Mouse (Mus musculus): ENCODE measurements at regions not wholly inside any gene's neighbourhood (a gene's known extent, or its start where the extent isn't known, plus 50 kb on each side); places are given as distances from the start of the nearest gene placed in this dataset.

DNA sequence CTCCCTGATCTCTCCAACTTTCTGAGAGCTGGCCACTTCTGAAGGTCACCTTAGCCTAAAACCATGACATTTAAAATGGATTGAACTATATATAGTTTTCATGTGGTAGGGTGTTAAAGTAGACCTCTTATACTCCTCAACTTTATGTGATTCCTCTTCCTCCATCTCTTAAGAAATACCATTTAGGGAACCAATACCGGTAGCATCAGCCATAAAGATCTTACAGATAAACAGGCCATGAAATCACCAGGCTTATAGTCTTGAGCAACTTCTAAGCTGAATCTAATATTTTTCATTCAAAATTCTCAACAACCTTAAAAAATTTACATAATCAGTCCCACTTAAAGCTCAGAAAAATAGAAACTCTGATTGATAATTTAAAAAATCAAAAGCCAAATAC is 56.2 kb downstream of the Rpl36a-ps1 start:
- intact Hi-C loops (cut with DNase I): no loop called here

DNA sequence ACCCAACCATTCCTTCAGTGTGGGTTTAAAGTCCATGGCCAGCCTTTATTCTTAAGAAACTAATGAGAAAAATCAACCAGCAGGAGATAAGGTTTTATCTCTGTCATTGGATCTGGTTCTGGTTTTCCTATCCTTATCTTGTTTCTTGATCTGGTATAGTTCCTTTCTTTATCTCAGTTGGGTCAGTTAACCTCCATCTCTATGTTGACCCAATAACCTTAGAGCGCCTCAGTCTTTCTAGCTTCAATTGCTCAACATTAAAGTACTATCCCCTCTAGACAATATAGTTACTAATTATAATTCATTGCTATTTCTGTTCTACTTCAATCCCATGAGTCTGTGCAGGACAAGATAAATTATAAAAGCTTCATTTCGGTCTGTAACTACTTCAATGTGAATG is 56.7 kb downstream of the Rpl36a-ps1 start:
- DNase-seq (ENCODE audit: low spot score): no peak

More for the DNA sequence above, 56.2 kb downstream of the Rpl36a-ps1 start:
- no peak for DNase-seq (ENCODE audit: low spot score)

DNA sequence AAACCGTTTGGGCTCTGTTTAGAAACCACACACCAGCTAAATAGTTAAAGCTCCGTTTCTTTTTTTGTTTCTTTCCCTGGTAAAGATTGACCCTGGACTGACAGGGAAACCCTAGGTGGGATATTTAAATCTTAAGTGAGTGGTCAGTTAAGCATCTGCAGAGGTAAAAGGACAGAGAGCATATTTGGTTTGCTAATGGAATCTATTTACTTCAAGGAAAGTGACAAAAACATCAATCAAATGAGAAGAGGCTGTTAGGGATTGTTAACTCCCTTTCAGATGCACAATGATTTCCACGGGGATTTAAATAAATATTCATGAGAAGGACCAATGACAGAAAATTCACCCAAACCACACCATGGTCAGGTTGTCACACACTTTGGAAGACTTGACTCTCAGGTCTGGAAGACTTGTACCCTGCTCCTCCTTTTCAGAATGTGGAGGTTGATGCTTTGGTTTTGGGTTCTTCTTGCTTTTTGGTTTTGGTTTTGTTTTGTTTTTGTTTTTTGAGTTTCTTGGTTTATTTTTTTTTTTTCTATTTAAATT is 60.7 kb downstream of the Rpl36a-ps1 start:
- intact Hi-C loops (cut with DNase I): no loop called here
- no peak for DNase-seq (ENCODE audit: low spot score)

More for the DNA sequence above, 56.7 kb downstream of the Rpl36a-ps1 start:
- intact Hi-C loops (cut with DNase I): no loop called here

DNA sequence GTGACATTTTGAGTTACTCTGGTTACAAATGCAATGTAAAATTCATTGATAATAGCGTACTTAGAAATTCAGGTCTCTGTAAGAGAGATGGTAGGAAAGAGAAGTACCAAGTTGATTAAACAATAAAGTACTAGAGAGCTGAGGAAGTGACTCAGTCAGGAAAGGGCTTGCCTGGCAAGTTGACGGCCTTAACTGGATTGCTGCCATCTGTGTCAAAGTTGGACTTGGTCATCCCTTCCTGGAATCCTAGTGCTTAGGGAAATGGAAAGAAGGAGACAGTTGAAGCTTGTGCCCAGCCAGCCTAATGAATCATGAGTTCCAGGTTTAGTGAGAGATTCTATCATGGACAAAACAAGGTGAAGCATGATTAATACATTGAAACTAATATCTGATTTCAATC is 64.8 kb downstream of the Rpl36a-ps1 start:
- intact Hi-C loops (cut with DNase I): no loop called here

DNA sequence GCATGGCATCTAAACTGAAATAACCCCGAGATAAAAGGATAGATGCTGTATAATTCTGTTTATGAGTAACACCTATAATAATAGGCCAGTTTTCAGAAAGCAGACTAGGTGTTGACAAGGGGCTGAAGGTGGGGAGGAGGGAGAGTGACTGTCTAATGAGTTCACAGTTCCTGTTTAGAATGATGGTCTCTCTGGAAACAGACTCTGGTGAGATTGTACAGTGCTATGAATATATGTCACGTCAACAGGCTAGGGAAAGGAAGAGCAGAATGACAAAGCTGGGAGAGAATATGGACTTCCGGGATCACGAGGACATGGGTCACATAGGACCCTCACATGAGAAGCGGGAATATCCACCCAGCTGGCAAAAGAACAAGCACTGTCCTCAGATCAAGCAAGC is 85.9 kb downstream of the Rpl36a-ps1 start:
- DNase-seq (ENCODE audit: low spot score): no peak
- intact Hi-C loops (cut with DNase I): no loop called here

More for the DNA sequence above, 64.8 kb downstream of the Rpl36a-ps1 start:
- DNase-seq (ENCODE audit: low spot score): no peak

DNA sequence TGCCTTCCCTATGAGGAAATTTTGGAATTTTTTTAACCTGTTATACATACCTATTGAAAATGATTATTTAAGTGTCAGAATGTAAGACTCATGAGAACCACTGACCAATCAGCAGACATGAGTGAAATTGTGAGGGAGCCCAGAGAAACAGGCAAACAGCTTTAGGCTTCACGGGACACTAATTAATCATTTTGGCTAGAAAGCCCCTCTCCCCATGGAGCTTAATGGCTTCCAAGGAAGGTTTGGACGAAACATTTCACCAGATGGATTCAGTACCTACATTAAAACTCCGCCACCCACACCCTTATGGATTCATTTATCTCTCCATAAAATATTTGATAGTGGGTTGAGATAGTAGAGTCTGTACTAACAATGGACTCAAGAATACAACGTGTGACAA is 95.2 kb downstream of the Rpl36a-ps1 start:
- intact Hi-C loops (cut with DNase I): no loop called here
- DNase-seq (ENCODE audit: low spot score): no peak

DNA sequence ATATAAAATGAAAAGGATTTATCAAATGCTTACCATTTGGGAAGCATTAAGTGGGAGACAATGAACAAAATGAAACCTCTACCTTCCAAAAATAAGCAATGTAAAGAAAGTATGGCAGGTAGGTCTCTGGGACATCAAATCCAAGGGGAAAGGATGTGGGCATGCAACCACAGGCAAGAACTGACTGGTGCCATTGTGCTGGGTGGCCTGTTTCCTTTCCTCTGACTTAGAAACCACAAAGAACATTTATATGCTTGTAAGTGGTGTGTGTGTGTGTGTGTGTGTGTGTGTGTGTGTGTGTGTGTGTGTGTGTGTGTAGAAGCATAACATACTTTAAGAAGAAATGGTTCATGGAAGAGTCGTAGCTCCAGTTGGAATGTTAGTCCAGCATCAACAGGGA is 96.7 kb downstream of the Rpl36a-ps1 start:
- no peak for DNase-seq (ENCODE audit: low spot score)
- intact Hi-C loops (cut with DNase I): no loop called here

DNA sequence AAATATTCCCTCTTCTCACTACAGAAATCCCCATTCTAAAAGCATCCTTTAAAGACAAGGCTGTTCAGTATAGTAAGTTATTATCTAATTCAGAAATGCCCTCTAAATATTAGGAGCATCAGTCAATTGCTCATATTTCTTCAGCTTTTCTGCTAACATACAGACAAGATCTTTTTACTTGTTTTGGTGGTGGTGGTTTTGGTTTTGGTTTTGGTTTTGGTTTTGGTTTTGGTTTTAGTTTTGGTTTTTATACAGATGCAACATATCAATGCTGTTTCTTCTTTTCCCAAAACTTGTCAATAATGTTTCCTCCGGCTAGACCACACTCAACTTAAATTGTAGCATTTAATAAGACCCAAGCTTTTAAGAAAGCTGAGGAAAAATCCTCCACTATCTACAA is 98.2 kb downstream of the Rpl36a-ps1 start:
- DNase-seq (ENCODE audit: low spot score): no peak
- intact Hi-C loops (cut with DNase I): no loop called here

DNA sequence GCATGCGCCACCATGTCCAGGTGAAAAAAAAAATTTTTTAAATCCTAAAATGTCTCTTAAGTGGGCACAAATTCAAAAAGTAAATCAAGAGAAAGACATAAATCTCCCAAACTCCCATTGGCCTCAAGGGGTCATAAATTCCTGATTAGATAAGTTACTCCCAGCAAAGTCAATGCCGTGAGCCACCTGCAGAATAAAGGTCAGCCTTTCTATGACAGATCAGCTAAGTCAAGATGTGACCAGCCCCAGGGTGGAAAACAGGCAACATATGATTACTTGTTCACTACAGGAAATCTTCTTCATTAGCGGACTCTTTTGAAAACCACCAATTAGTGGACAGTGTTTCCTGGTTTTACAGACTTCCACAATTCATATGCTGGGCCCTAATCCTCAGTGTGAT is 101.4 kb downstream of the Rpl36a-ps1 start:
- intact Hi-C loops (cut with DNase I): no loop called here
- DNase-seq (ENCODE audit: low spot score): no peak

DNA sequence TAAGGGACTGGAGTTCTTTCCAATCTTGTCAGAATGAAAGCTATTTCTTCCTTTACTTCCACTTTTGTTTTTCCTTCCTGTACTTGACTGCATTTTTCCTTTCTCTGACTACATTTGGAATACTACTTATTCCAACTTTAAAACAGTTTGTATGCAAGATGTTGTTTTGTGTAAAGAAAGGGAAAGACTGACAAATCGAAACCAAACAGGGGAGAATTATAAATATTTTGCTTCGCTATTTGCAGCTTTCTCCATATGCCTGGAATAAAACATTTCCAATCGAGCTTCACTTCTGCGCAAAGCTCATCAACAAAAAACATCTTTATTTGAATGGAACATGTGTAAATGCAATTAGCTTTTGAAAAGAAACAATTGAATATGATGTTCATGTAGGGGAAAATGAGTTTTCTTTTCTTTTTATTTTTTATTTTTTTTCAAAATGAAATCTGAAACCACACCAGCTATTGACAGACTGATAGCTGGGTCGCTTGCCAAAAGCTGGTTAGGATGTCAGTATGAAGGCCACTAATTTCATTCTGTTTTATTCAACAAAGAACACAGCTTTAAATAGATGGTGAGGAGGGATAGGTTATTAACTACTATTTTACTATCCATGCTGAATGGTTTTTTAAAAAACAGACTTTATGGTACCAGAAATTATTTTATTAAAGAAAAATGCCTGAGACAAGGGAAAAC is 102.7 kb downstream of the Rpl36a-ps1 start:
- DNase-seq (ENCODE audit: low spot score): no peak
- intact Hi-C loops (cut with DNase I): no loop called here

DNA sequence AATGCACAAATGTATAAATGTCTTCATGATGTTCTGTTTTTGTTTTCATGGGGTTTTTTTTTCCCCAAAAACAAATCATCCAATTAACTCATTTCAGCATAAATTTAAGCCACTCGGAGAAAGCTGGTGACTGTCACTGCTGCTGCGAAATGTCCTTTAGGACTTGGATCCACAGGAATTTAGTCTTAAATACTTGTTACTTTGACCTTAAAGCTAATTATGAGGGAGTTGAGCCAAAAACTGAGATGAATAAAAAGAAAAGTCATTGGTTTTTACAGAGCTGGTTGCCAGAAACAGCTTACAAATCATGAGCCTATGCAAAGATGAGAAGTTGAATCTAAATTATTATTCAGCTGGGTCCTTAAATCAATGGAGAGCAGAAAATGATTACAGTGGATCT is 106.5 kb downstream of the Rpl36a-ps1 start:
- no peak for DNase-seq (ENCODE audit: low spot score)
- intact Hi-C loops (cut with DNase I): no loop called here

DNA sequence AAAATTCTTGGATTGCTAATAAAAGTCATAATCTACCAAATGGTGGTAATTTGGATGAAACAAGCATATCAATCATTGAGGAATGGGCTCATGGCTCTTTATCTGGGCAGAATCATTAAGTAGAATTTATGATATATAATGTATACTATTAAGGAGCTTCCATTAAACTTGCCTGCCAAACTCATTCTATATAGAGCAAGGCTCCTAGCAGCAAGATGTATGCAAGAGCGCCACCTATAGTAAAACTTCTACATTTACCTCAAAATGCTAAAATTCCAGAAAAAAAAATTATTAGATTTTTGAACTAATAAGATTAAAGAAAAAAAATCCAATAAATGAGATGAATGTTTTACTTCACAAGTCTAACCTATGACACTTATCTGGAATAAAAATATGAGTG is 107.1 kb downstream of the Rpl36a-ps1 start:
- no peak for DNase-seq (ENCODE audit: low spot score)
- intact Hi-C loops (cut with DNase I): no loop called here

DNA sequence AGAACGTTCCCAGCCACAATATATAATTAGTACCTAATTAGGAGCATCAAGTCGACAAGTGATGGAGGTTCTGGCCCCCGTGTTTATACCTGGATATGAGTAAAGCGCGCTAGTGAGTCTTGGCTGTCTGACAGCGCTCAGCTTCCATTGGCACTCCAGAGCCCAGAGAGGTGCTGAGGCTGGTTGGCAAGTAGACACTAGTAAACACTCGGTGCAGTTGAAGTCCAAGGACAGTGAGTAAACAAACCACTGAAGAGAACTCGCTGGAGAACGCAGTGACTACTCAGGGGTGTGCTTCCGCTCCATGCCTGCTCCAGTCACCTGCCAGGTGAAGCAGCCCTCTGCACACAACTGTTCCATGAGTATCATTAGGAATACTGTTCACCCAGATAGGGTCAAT is 111.5 kb downstream of the Rpl36a-ps1 start:
- no peak for DNase-seq (ENCODE audit: low spot score)
- intact Hi-C loops (cut with DNase I): no loop called here

DNA sequence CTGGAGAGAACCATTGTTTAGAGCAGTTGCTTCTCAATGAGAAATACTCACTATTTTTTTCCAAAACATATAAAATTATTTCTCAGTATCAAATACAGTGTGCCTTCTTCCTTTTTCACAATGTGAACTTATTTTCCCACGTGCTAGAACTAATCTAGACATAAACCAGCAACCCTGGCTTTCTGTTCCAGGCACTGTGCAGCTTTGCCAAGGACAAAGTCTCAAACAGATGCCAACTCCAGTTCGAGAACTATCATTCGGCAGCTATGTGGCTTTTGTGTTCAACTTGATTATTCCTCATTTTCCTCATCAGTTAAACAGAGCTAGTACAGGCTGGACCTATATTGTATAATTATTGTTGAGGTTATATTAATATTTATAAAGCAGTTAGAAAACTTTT is 116.2 kb downstream of the Rpl36a-ps1 start:
- no peak for DNase-seq (ENCODE audit: low spot score)
- intact Hi-C loops (cut with DNase I): no loop called here

DNA sequence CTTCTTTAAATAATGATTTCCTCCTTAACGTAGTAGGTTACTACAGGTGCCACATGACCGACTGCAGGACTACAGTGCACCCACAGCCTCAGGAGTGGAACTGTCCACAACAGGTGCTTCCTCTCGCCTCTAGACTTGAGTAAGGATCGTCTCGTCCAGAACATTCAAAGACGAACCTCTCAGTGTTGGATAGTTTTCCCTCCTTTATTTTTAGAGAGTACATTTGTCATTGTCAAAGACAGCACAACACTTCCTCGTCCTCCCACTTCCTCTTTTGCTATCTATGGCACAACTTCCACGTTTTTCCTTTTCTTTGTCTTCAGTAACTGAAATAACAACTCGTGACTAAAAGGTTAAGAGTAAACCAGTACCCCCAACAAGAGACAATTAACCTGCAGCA is 120.7 kb downstream of the Rpl36a-ps1 start:
- DNase-seq (ENCODE audit: low spot score): no peak
- intact Hi-C loops (cut with DNase I): no loop called here

DNA sequence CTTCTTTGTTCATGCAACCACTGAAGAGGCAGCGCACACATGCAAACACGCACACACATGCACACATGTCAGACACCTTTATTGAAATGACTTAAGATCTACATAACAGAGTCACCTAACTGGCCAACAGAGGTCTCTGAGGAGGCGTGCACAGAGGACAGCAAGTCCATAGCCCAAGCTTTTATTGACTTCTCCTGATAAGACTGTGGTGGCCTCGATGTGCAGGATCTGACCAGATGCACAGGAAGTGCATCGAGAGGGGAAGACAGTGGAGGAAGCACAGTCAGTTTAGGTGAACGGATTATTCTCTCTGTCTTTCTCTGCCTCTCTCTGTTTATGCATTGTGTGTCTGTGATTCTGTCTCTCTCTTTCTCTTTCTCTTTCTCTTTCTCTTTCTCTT is 124.2 kb downstream of the Rpl36a-ps1 start:
- intact Hi-C loops (cut with DNase I): no loop called here
- DNase-seq (ENCODE audit: low spot score): no peak

DNA sequence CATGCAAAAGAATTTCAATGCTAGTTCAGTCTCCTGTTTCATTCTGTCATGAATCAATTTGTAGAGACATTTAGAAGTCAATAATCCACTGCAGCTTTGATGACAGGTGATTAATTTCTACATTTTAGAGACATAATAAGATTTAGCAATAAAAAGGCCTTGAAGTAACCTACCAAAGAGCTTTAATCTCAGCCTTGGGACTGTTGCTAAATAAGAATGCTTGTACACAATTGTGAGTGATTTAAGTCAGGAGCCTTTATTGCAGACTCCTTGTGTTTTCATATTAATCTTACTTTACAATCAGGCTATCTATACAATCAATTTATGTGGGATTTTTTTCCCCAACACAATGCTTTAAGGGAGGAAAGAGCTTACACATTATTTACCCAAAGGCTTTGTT is 127.2 kb downstream of the Rpl36a-ps1 start:
- no peak for DNase-seq (ENCODE audit: low spot score)
- intact Hi-C loops (cut with DNase I): no loop called here

DNA sequence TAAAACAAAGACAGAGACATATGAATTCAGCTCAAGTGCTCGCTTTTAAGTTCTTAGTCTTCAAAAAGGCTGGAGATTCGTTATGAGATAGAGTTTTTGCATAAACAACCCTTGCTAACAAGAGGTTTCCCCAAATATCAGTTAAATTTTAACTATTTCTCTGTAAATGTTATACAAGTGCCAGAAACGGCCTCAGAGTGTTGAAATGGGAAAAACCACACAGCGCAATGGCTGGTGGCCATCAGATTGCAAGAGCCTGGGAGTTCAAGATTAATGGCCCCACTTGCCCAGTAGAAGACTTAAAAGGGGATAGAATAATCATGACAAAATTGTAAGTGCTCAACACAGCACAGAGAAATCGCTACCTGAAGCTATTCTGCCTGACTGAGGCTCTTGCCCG is 130.1 kb downstream of the Rpl36a-ps1 start:
- intact Hi-C loops (cut with DNase I): no loop called here
- no peak for DNase-seq (ENCODE audit: low spot score)

DNA sequence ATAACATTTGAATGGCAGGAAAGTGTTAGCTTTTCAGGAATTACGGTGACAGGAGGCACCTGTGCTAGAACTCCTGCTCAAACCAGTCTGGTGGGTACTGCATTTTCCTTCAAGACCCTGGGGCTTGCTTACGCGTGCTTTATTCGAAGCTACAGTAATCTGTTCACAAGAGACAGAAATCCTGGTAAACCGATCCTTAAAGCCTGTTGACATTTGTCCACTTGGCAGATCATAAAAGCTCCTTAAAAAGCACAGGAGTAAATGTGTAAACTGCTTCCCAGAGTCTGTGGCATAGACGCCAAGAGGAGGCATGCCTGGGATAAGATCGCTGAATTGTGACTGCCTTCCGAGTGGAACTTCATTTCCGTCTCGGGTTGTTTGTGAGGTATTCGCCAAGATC is 130.5 kb downstream of the Rpl36a-ps1 start:
- intact Hi-C loops (cut with DNase I): no loop called here
- no peak for DNase-seq (ENCODE audit: low spot score)

DNA sequence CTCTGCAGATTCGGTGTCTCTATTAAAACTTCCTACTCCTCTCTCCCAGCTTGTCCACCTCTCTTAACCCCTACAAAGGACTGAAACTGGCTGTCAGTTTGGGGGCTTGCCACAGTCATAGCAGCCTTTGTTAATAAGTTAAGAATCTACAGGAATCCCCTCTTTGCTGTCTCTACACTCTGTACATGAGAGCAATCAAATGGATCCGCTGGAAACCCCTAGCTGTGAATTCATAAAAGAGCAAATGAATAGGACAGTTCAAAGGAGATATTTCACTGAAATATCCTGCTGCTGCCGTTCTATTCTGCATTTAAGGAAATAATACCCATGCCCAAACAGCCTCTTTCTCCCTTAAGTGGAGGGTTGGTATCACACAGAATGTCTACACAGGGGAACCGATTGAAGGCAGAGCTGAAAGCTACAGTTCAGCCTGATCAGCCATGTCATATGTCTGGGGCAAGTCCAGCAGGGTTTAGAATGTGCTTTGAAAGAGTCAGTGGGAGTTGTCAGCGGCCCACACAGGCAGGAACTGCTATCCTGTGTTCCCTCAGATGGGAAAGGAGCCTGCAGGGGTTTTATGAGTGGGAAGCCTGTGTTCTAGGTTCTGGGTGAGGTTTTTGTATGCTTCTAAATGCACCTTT is 131.9 kb downstream of the Rpl36a-ps1 start:
- DNase-seq (ENCODE audit: low spot score): no peak
- intact Hi-C loops (cut with DNase I): no loop called here

DNA sequence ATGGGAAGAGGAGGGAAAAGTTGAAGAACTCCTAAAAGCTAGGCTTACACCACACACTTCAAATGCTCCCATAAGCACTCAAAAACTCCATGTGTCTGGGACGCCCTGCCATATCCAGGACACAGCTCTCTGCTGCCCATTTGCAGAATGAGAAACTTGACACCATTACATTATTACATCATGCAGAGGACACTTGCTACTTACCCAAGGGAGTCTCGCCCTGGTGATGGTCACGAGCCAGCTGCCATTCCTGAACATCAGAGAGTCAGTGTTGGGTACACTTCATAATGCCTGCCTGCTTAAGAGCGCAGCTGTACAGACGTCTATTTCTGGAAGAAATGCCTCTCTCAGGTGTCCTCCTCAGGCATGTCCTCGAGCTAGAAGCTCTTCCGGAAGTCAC is 135.3 kb downstream of the Rpl36a-ps1 start:
- intact Hi-C loops (cut with DNase I): no loop called here

DNA sequence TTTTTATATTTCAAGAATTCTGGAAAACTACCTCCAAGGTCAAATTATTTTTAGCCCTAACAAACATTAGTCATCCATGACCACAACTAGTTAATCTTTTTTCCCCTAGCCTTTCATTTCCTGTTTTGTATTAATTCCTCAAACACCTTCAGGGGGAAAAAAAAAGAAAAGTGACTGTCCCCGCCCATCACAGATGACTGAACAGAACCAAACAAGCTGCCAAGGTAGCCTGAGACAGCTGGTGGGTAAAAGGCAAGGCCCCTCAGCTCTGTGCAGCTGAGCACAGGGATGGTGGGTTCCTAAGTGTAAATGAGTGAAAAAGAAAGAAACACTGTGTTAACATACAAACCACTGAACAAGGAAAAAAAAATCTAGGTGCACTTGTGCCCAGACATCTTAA is 145.6 kb downstream of the Rpl36a-ps1 start:
- no peak for DNase-seq (ENCODE audit: low spot score)
- intact Hi-C loops (cut with DNase I): no loop called here

More for the DNA sequence above, 135.3 kb downstream of the Rpl36a-ps1 start:
- DNase-seq (ENCODE audit: low spot score): no peak

All from heart, postnatal 25 days (tissue).